Mouse (Mus musculus): ENCODE measurements around the gene Rftn1. TPM values are rescaled to one million over a fixed set of nuclear protein-coding genes. Genes with fewer than 3 reads are reported as not detected.

Gene Rftn1
- polyA plus RNA-seq, 1 experiment = 18.6 TPM

GRCm38 (mm10) chr17:50152085-50152484, 38.4 kb downstream of the Rftn1 start:
- TF ChIP-seq POLR2A (IDR thresholded peaks at IDR 0.05; ENCODE audit: low read depth, low read length) = no peak
- TF ChIP-seq CTCF (conservative IDR thresholded peaks at IDR 0.05; ENCODE audit: insufficient read depth, insufficient read length, low read depth, low read length) = no peak
- no peak overlapping the region for H3K4me3 ChIP-seq (ENCODE audit: insufficient read depth, low read depth, low read length)
- H3K27ac ChIP-seq (ENCODE audit: insufficient read depth, low read depth, low read length) = no peak overlapping the region
- H3K36me3 ChIP-seq (ENCODE audit: control insufficient read depth, insufficient read depth, low read length) = no peaks in the 10 kb centered on the region
- peaks cover 3% of the 10 kb centered on the region; the same call in 1 of the 2 replicates for H3K4me1 ChIP-seq (ENCODE audit: control insufficient read depth, insufficient read depth, low read length)
- DNase-seq = no peak
- 94% methylated on average over 5 of the region's 5 CpGs for WGBS
- H3K27me3 ChIP-seq (replicated peaks; ENCODE audit: control insufficient read depth, insufficient read depth, low read length) = no peaks in the 10 kb centered on the region

- DNase-seq = no peak
- WGBS = 90% methylated on average over 7 of the region's 7 CpGs
- no peaks in the 10 kb centered on the region for H3K36me3 ChIP-seq (ENCODE audit: control insufficient read depth, insufficient read depth, low read length)
- H3K4me3 ChIP-seq (ENCODE audit: insufficient read depth, low read depth, low read length) = no peak overlapping the region
- TF ChIP-seq POLR2A (IDR thresholded peaks at IDR 0.05; ENCODE audit: low read depth, low read length) (no peak), CTCF (conservative IDR thresholded peaks at IDR 0.05; ENCODE audit: insufficient read depth, insufficient read length, low read depth, low read length) (no peak)
- H3K4me1 ChIP-seq (ENCODE audit: control insufficient read depth, insufficient read depth, low read length) = peaks cover 3% of the 10 kb centered on the region; the same call in 1 of the 2 replicates
- no peak overlapping the region for H3K27ac ChIP-seq (ENCODE audit: insufficient read depth, low read depth, low read length)
- no peaks in the 10 kb centered on the region for H3K27me3 ChIP-seq (replicated peaks; ENCODE audit: control insufficient read depth, insufficient read depth, low read length)
Measured at GRCm38 (mm10) chr17:50151208-50151723, 39.2 kb downstream of the Rftn1 start.

DNA sequence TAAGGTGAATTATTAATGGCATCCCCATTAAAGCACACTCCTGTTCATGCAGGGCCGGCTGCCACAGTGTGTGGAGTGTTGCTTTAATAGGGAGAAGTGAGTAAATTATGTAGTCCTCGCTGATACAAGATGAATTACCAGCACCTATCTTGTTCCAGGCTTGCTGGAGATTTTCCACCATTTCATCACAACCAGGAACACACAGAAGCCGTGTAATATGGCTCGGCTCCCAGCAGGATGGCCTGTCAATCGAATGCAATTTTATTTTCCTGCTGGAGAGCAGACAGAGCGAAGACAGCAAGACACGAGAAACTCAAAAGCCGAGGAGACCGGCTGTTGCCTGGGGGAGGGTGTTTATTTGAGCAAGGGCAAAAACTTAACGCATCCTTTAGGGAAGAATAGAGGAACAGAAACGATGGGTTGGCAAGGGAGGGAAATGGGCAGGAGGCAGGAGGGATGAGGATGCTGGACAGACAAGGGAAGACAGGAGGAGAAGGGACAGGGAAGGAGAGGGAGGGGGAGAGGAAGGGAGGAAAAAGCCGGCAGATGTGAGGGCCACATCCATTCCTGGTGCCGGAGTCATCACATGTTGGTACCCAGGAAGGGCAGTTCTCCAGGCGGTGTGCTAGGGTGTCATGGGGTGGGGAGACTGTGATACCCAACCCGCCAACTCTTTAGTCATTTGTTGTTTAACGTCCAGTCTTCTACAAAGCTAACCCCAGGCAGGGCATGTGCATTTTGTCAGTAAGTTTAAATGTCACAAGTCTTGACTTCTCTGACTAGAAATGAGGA, 39.9 kb downstream of the Rftn1 start:
- 50% methylated on average over 16 of the region's 16 CpGs for whole genome bisulfite sequencing
- Histone ChIP-seq H3K27me3 (replicated peaks; ENCODE audit: control insufficient read depth, insufficient read depth, low read length) (no peaks in the 10 kb centered on the region), H3K27ac (ENCODE audit: insufficient read depth, low read depth, low read length) (no peak overlapping the region; the same call in 1 of the 2 replicates)

GRCm38 (mm10) chr17:50149690-50150210, 40.7 kb downstream of the Rftn1 start:
- Histone ChIP-seq H3K4me3 (ENCODE audit: insufficient read depth, low read depth, low read length) (no peak overlapping the region), H3K27me3 (replicated peaks; ENCODE audit: control insufficient read depth, insufficient read depth, low read length) (no peaks in the 10 kb centered on the region), H3K36me3 (ENCODE audit: control insufficient read depth, insufficient read depth, low read length) (no peaks in the 10 kb centered on the region), H3K27ac (ENCODE audit: insufficient read depth, low read depth, low read length) (no peak overlapping the region), H3K4me1 (ENCODE audit: control insufficient read depth, insufficient read depth, low read length) (peaks cover 3% of the 10 kb centered on the region; the same call in 1 of the 2 replicates)
- no peak for TF ChIP-seq CTCF (conservative IDR thresholded peaks at IDR 0.05; ENCODE audit: insufficient read depth, insufficient read length, low read depth, low read length)
- no peak for TF ChIP-seq POLR2A (IDR thresholded peaks at IDR 0.05; ENCODE audit: low read depth, low read length)
- no peak for DNase-seq
- WGBS = 48% methylated on average over 14 of the region's 14 CpGs

More for the DNA sequence above, 39.9 kb downstream of the Rftn1 start:
- H3K4me1 ChIP-seq (ENCODE audit: control insufficient read depth, insufficient read depth, low read length) = peaks cover 3% of the 10 kb centered on the region; the same call in 1 of the 2 replicates
- H3K36me3 ChIP-seq (ENCODE audit: control insufficient read depth, insufficient read depth, low read length) = no peaks in the 10 kb centered on the region
- TF ChIP-seq CTCF (conservative IDR thresholded peaks at IDR 0.05; ENCODE audit: insufficient read depth, insufficient read length, low read depth, low read length) = no peak
- no peak for TF ChIP-seq POLR2A (IDR thresholded peaks at IDR 0.05; ENCODE audit: low read depth, low read length)
- H3K4me3 ChIP-seq (ENCODE audit: insufficient read depth, low read depth, low read length) = no peak overlapping the region
- DNase-seq = no peak

DNA sequence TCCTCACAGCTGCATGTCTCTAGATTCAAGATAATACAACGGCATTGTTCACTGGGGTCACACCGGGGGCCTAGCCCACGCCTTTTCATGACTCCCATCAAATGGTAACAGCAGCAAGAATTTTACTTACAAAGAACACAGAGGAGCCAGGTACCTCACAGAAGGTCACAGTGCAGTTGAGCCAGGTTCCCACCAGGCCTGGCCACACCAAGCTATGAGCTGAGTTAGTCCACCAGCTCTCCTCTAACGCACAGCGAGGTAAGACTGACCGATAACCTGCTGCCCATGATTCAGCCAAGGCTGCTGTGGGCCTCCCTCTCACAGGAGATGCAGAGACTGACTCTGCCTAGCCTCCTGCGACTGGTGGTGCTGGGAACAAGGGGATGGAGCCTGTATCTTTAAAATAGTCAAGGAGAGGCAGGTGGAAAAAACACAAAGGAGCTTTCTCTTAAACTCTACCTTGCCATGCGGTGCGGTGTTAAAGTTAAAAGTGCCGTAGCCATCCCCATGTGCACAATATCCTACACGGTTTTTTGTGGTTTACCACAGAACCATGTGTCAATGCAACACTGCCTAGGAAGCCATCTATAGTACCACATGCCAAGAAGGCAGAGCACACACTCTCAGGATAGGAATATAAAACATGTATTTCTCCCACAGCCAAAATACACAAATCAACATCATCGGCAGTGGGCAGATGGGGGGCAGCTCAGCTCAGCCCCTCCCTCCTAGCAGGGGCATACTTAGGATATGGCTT, 42.5 kb downstream of the Rftn1 start:
- no peak overlapping the region for H3K4me3 ChIP-seq (ENCODE audit: insufficient read depth, low read depth, low read length)
- no peak for DNase-seq
- H3K36me3 ChIP-seq (ENCODE audit: control insufficient read depth, insufficient read depth, low read length) = no peaks in the 10 kb centered on the region
- WGBS = 93% methylated on average over 12 of the region's 12 CpGs
- TF ChIP-seq CTCF (conservative IDR thresholded peaks at IDR 0.05; ENCODE audit: insufficient read depth, insufficient read length, low read depth, low read length) (no peak), POLR2A (IDR thresholded peaks at IDR 0.05; ENCODE audit: low read depth, low read length) (no peak)
- H3K27me3 ChIP-seq (replicated peaks; ENCODE audit: control insufficient read depth, insufficient read depth, low read length) = no peaks in the 10 kb centered on the region
- peaks cover 3% of the 10 kb centered on the region; the same call in 1 of the 2 replicates for H3K4me1 ChIP-seq (ENCODE audit: control insufficient read depth, insufficient read depth, low read length)
- H3K27ac ChIP-seq (ENCODE audit: insufficient read depth, low read depth, low read length) = no peak overlapping the region

- Histone ChIP-seq H3K27me3 (replicated peaks; ENCODE audit: control insufficient read depth, insufficient read depth, low read length) (no peaks in the 10 kb centered on the region), H3K4me1 (ENCODE audit: control insufficient read depth, insufficient read depth, low read length) (no peaks in the 10 kb centered on the region), H3K36me3 (ENCODE audit: control insufficient read depth, insufficient read depth, low read length) (no peaks in the 10 kb centered on the region), H3K4me3 (ENCODE audit: insufficient read depth, low read depth, low read length) (no peak overlapping the region), H3K27ac (ENCODE audit: insufficient read depth, low read depth, low read length) (no peak overlapping the region)
- 68% methylated on average over 10 of the region's 10 CpGs for WGBS
- peak; percentile 54 for DNase-seq
- TF ChIP-seq CTCF (conservative IDR thresholded peaks at IDR 0.05; ENCODE audit: insufficient read depth, insufficient read length, low read depth, low read length) (no peak), POLR2A (IDR thresholded peaks at IDR 0.05; ENCODE audit: low read depth, low read length) (no peak)
Measured at GRCm38 (mm10) chr17:50143354-50143753, 47.1 kb downstream of the Rftn1 start.
